Mouse (Mus musculus) frontal cortex, postnatal 36 days (tissue): ENCODE data around the gene Pip5k1c.

Experiments used
- DNase-seq, 2 experiments: peaks; one replicate each; pipeline ENCODE4 v3.0.0; 2022; ENCODE audit warnings: low spot score in 2 of 2

Gene Pip5k1c

GRCm38 (mm10) chr10:81323141-81323775 is 30.5 kb downstream of the Pip5k1c start:
- DNase-seq = no peak

DNA sequence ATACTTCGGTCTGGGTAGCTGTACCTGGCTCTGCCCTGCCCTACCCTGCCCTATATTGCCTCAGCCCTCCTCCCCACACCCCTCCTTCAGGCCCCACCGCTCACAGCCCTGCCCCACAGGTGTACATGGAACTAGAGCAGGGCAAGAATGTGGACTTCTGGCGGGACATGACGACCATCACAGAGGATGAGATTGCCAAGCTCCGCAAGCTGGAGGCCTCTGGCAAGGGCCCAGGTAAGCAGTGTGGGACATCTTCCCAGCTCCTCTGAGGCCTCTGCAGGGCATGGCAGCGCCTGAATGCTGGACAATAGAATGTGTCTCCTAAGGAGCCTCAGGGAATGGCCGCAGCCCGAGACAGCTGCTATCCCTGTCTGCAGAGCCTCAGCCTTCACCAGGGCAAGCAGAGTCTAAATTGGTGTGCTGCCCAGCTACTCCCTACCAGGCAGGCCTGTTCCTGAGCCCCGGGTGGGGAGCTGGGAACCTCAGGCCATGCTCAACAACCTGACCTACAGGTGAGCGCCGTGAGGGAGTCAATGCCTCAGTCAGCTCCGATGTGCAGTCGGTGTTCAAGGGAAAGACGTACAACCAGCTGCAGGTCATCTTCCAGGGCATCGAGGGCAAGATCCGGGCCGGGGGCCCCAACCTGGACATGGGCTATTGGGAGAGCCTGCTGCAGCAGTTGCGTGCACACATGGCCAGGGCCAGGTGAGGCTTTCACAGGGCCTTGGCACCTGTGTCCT is 31.2 kb downstream of the Pip5k1c start:
- no peak for DNase-seq

- no peak for DNase-seq
These were observed 32.4 kb downstream of the Pip5k1c start for GRCm38 (mm10) chr10:81325176-81325575.

DNA sequence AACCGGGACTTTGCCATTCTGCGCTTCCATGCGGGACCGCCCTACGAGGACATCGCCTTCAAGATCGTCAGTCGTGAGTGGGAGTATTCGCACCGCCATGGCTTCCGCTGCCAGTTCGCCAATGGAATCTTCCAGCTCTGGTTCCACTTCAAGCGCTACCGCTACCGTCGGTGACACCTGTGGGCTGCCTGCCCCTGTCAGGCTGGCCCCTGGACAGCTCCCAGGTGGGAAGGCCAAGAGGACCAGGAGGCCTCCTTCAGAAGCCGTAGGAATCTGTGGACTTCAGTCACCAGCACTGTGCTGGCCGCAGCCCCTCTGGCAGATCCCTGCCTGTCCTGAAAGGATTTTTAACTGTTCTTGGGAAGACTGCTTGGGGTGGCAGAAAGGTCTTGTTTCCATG is 33.0 kb downstream of the Pip5k1c start:
- no peak for DNase-seq

DNA sequence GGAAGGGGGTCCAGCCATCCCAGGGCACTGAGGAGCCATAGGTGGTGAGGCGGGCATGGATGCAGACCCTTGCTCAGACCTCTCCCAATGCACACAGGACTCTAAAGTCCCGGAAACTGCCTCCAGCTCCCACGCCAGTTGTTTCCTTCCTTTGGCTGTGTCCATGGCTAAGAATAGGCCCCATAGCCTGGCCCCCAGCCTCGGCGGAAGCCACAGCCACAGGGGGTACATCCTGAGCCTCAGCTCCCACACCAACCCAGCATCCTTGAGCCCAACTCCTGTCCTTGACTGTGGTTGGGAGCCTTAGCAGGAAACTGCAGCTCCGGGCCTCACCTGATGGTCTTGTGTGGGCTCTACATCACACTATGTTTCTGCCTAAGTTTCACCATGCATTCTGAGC is 34.1 kb downstream of the Pip5k1c start:
- no peak for DNase-seq

DNA sequence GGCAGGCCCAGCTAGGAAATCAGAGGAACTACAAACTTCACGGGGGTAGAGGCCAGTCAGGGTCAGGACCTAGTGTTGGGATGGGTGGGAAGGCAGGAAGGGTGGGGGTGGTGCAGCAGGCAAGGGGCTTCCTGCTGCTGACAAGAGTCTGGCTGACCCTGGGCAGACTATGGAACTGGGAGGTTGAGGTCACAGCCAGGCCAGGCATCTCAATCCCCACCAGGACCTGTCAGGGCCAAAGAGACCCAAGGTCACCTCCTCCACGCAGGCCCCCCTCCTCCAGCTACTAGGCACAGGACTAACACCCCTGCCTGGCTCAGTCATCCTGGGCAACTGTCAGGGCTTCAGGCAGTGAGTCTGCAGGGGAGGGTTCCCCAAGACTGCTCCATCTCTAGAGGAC is 35.2 kb downstream of the Pip5k1c start:
- no peak for DNase-seq

- no peak for DNase-seq
These were observed 35.6 kb downstream of the Pip5k1c start, which contains the start of gene Tbxa2r for GRCm38 (mm10) chr10:81328386-81328785. Tbxa2r (plus strand) TSS chr10:81328731.

GRCm38 (mm10) chr10:81329194-81329975 is 36.6 kb downstream of the Pip5k1c start:
- no peak for DNase-seq

DNA sequence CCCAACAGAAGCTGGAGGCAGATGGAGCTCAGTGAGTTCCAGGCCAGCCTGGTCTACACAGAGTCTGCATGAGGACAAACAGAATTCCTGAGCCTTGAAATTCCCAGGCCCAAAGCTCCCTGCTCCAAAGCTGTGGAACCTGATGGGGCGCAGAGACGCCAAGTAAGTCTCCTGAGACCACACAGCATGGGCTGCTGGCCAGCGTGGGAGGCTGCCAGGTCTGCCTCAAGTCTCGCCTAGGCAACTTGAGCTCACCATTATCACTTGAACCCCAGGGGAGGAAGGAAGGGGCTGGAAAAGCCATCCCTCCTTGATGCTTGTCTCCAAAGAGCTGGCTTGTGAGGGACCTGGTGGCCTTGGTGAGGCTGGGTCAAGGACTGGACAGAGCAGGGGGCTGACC is 37.2 kb downstream of the Pip5k1c start:
- DNase-seq = no peak

DNA sequence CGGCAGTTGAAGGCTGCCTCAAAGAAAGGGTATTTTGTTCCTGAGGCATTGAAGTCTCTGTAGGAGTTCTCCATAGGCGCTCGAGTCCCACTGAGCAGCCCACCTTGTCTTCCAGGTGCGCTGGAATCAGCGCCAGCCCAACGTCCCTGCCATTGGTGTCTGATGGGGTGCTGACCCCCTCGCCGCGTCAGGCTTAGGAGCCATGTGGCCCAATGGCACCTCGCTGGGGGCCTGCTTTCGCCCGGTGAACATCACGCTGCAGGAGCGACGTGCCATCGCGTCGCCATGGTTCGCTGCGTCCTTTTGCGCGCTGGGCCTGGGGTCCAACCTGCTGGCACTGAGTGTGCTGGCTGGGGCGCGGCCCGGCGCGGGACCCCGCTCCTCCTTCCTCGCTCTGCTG is 39.5 kb downstream of the Pip5k1c start:
- no peak for DNase-seq

GRCm38 (mm10) chr10:81334324-81334723 is 41.6 kb downstream of the Pip5k1c start:
- no peak for DNase-seq

GRCm38 (mm10) chr10:81335393-81336340 is 42.9 kb downstream of the Pip5k1c start:
- DNase-seq = no peak

DNA sequence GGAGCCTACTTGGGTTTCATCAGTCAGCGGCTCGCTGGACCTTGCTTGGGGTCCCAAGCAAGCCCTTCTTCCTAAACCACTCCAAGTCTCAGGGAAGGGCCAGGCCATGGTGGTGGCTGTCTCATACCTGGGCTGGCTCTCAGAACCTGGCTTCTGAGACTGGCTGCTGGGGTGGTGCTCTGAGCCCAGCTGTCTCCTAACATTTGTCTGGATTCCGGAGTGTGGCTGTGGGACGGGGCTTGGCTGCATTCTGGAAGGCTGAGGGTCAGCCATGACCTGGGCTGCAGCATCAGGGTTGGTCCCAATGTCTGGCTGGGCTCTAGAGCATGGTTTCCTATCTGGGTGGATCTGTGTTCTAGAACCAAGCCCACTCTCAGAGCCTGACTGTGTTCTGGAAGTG is 43.8 kb downstream of the Pip5k1c start:
- DNase-seq = no peak

GRCm38 (mm10) chr10:81340551-81341332 is 48.0 kb downstream of the Pip5k1c start:
- DNase-seq = no peak

DNA sequence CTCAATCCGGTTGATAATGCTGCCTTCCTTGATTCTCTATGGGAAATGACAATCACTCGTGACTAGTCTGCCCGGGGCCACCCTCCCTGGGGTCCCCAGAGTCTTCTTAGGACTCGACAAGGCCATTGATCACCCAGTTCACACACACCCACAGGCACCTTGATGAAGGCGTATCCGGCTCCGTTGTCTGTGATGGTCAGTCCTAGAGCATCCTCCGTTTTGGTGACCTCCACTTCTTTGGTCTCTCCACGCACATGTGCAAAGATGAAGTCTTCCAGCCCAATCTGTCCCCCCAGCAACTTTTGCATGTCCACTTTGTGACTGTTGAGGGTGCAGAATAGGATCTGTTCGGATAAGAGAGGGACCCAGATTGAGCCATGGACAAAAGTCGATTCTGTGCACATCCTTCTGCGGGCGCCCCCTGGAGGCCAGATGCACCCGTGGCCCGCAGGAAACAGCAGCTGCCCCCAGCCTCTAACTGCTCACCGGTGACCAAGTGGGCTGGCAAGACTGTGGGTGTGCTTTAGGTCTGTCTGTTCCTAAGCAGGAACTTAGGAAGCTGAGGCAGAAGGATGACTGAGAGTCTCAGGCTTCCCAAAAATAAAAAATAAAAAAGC is 48.7 kb downstream of the Pip5k1c start:
- DNase-seq = no peak

GRCm38 (mm10) chr10:81342686-81343505 is 50.1 kb downstream of the Pip5k1c start, which contains the start of gene Gipc3:
Gipc3 (minus strand) TSS chr10:81343266.
- DNase-seq = no peak

- no peak for DNase-seq
These were observed 51.8 kb downstream of the Pip5k1c start for GRCm38 (mm10) chr10:81344421-81345161.

DNA sequence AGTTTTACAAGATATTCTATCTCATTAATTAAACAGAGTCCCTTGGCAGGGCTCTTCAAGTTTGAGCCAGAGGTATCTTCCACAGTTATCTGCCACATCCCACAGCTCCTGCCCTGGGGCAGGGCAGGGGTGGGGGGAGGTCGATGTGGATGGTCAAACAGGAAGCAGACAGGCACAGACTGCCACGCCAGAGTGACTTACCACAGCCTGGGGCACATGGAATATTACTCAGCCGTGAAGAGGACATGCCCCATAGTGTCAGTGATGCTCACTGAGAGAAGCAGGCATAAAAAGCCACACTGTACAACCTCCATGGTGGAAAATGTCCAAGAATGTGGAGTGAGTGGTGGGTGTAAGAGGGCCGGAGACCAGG is 52.4 kb downstream of the Pip5k1c start:
- DNase-seq = no peak
